Mouse (Mus musculus): ENCODE data around the gene Csgalnact2. TPM values are rescaled to one million over a fixed set of nuclear protein-coding genes. Genes with fewer than 3 reads are reported as not detected.

The Csgalnact2 gene
- total RNA-seq, 2 experiments from 2014 or later: 13.4 to 14.0 TPM

GRCm38 (mm10) chr6:118077421-118077820 is 61.5 kb downstream of the Csgalnact2 start:
- intact Hi-C loops (cut with DNase I): no loop called here
- no peak for DNase-seq

GRCm38 (mm10) chr6:118076748-118077147 is 62.2 kb downstream of the Csgalnact2 start:
- no peak for DNase-seq
- intact Hi-C loops (cut with DNase I): no loop called here

DNA sequence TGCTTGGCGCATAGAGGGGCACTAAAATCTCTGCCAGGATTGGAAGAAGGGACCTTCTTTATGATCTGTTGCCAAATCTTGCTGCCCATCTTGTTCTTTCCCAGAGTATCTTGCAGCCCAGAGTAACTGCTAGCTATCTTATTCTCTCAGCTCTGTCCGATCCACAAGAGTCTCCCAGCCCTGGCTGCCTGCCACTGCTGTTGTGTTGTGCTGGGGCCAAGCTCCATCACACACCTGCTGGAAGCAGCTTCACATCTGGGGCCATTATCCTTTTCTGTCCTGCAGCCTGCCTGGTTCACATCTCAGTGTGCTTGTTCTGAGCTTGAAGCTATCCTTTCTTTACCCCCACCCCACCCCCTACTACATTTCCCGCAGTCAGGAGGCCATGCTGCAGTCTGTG is 62.7 kb downstream of the Csgalnact2 start:
- DNase-seq: peak; percentile 55
- intact Hi-C loops (cut with DNase I): no loop called here

- DNase-seq: no peak
- intact Hi-C loops (cut with DNase I): no loop called here
Observed at GRCm38 (mm10) chr6:118074151-118074550, 64.8 kb downstream of the Csgalnact2 start.

GRCm38 (mm10) chr6:118072176-118072575 is 66.8 kb downstream of the Csgalnact2 start:
- intact Hi-C loops (cut with DNase I): no loop called here

GRCm38 (mm10) chr6:118071416-118071815 is 67.5 kb downstream of the Csgalnact2 start:
- peak; percentile 63 for DNase-seq
- intact Hi-C loops (cut with DNase I): no loop called here

More at GRCm38 (mm10) chr6:118072176-118072575, 66.8 kb downstream of the Csgalnact2 start:
- DNase-seq: peak; percentile 83

GRCm38 (mm10) chr6:118071013-118071350 is 68.0 kb downstream of the Csgalnact2 start:
- DNase-seq: no peak
- intact Hi-C loops (cut with DNase I): no loop called here

GRCm38 (mm10) chr6:118070321-118071012 is 68.5 kb downstream of the Csgalnact2 start:
- intact Hi-C loops (cut with DNase I): no loop called here
- peak; percentile 38 for DNase-seq

DNA sequence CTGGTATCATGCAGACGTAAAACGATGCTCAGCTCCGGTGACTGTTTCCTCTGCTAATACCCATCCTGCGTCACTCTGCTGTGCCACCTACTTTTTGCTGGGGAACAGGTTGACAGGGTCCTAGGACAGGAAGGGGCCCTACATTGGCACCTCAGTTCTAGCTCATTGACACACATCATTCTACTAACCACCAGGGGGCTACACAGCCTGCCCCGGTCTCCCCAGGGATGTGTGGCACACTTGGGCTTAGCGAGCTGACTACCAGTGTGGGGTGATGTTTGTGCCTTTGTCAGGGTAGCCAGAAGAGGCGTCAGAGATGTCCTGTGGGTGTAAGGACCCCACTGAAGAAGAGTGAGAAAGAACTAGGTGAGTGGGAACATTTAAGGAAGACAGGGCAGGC is 71.2 kb downstream of the Csgalnact2 start:
- no peak for DNase-seq
- intact Hi-C loops (cut with DNase I): no loop called here

DNA sequence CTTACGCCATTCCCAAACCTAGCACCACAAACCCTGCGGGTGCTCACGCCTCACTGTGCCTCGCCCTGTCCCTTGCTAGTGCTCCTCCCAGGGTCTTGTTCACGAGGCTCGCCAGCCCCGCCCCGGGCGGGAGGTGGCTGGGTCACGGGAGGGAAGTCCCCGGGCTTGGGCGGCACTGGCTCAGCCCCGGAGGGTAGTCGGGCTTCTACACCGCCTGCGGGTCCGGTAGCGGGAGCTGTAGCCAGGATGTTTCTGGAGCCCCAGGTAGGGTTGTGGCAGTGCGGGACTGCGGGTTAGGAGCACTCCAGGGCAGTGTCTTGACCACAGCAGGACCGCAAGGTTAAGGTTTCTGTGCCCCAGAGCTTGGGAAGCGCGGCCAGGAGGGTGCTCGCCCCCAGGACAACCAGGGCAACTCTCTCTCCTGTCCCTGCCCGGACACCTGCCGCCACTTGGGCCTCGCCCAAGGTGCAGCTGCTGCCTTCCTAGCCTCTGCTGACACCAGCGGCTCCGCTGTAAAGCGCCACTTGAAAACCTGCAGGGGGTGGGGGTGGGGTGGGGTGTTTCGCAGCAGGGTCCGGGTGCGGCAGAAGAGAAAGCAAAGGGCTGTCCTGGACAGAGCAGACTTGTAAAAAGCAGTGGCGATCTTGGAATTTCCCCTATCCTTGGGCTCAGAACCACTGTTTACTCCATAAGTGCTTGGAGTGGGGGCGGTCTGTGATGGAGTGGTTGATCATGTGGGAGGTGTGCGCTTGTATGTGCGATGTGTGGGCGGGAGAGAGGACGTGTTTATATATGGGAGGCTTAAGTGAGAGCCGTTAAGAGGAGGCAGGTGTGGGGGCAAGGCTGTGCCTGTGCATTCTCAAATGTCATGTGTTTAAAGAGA is 72.5 kb downstream of the Csgalnact2 start:
- peak; percentile 63 for DNase-seq
- intact Hi-C loops (cut with DNase I): no loop called here

- DNase-seq: no peak
- intact Hi-C loops (cut with DNase I): no loop called here
Observed at GRCm38 (mm10) chr6:118065837-118066198, 73.1 kb downstream of the Csgalnact2 start.

GRCm38 (mm10) chr6:118064968-118065530 is 73.9 kb downstream of the Csgalnact2 start:
- DNase-seq: peak; percentile 87
- intact Hi-C loops (cut with DNase I): no loop called here

- intact Hi-C loops (cut with DNase I): no loop called here
- no peak for DNase-seq
Observed at GRCm38 (mm10) chr6:118063266-118063665, 75.7 kb downstream of the Csgalnact2 start.

- intact Hi-C loops (cut with DNase I): no loop called here
- no peak for DNase-seq
Observed at GRCm38 (mm10) chr6:118061266-118061665, 77.7 kb downstream of the Csgalnact2 start.

Small RNA genes within 50 kb of the gene (microRNA-seq; reads per million reads assigned to microRNA genes)
- gene Mir7044: 16.9 reads per million, percentile 33 among the genes with 10 or more reads in this experiment

Other genes with a start within 250 kb of the Csgalnact2 start
- gene Hnrnpf, start 238.8 kb downstream of the Csgalnact2 start, total RNA-seq (2021): 100 to 1,000 TPM; 201 to 220 TPM
- gene Fxyd4, start 201.4 kb downstream of the Csgalnact2 start, total RNA-seq (2021): not detected
- gene Rasgef1a, start 127.7 kb downstream of the Csgalnact2 start, total RNA-seq (2021): 10 to 100 TPM; 31.7 to 35.2 TPM
- 1 to 10 TPM; 5.1 to 6.6 TPM for gene Ret, start 58.6 kb upstream of the Csgalnact2 start, total RNA-seq (2021)